Mouse (Mus musculus): ENCODE measurements around the gene Cyp39a1. TPM values are rescaled to one million over a fixed set of nuclear protein-coding genes. Genes with fewer than 3 reads are reported as not detected.
A peak's percentile ranks its signal among the peaks of the same experiment; 100 is the strongest.

Cyp39a1 gene
- polyA plus RNA-seq, 1 experiment, result 0.62 TPM

DNA sequence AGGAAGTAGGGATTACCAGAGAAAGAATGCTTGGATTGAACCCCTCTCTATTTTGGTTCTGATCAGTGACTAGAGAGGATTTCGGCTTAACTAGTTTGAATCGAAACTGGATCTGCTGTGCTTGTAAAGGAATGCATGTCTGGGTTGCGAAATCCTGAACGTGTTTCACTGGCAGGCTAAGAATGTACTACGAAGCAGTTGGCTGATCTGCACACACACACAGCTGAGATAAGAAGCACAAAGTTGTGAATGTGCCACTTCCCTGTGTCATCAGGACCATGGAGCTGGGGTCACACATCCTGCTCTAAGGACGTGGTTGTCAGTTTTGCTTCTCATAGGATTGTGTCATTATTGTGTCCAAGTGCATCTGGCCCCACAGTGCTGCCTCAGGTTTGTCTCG is 22.9 kb upstream of the Cyp39a1 start:
- Histone ChIP-seq H3K4me3 (ENCODE audit: insufficient read depth, poor library complexity, severe bottlenecking) (no peak overlapping the region), H3K79me3 (ENCODE audit: low read depth) (no peaks in the 10 kb centered on the region), H3ac (ENCODE audit: control insufficient read depth, insufficient read length, low read depth) (no peak overlapping the region), H3K36me3 (ENCODE audit: control insufficient read depth, insufficient read depth) (peaks cover 13% of the 10 kb centered on the region), H3K27me3 (ENCODE audit: control insufficient read depth, insufficient read depth, insufficient read length) (no peaks in the 10 kb centered on the region), H3K79me2 (ENCODE audit: control insufficient read depth, insufficient read depth) (no peaks in the 10 kb centered on the region)
- TF ChIP-seq CEBPB (IDR thresholded peaks at IDR 0.05; ENCODE audit: low read depth), result peak; percentile 65
- TF ChIP-seq MAX (IDR thresholded peaks at IDR 0.05), result no peak
- TF ChIP-seq USF1 (IDR thresholded peaks at IDR 0.05; ENCODE audit: low read depth), result no peak

DNA sequence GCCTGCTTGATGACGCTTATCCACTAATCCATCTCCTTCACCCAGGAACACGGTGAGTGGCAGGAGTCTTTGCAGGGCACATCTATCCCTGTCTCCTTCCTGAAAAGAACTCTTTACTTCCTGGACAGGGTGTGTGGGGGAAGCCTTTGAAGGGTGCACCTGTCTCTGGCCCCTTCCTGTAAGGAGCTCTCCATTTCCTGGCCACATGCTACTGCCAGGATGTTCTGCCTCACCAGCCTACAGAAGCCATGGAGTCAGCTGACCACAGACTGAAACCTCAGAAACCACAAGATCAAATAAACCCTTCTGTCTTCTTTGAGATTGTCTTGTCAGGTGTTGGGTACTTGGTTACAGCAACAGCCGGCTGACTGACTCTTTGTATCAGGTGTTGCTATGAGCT is 22.1 kb upstream of the Cyp39a1 start:
- H3K4me3 ChIP-seq (ENCODE audit: insufficient read depth, poor library complexity, severe bottlenecking), result no peak overlapping the region
- H3K79me3 ChIP-seq (ENCODE audit: low read depth), result no peaks in the 10 kb centered on the region
- no peak overlapping the region for H3ac ChIP-seq (ENCODE audit: control insufficient read depth, insufficient read length, low read depth)
- H3K36me3 ChIP-seq (ENCODE audit: control insufficient read depth, insufficient read depth), result peaks cover 13% of the 10 kb centered on the region
- TF ChIP-seq MYOG (IDR thresholded peaks at IDR 0.05; ENCODE audit: control insufficient read depth, extremely low read depth, insufficient read length) (no peak), FOSL1 (IDR thresholded peaks at IDR 0.05; ENCODE audit: insufficient read depth, low read length, poor library complexity, severe bottlenecking) (no peak), CTCF (IDR thresholded peaks at IDR 0.05; ENCODE audit: control insufficient read depth, insufficient read depth, insufficient read length) (no peak), USF1 (IDR thresholded peaks at IDR 0.05; ENCODE audit: low read depth) (no peak), CEBPB (IDR thresholded peaks at IDR 0.05; ENCODE audit: low read depth) (no peak), MAX (IDR thresholded peaks at IDR 0.05) (no peak), MYOD1 (IDR thresholded peaks at IDR 0.05; ENCODE audit: control insufficient read depth, insufficient read length, low read depth) (no peak)
- no peaks in the 10 kb centered on the region for H3K79me2 ChIP-seq (ENCODE audit: control insufficient read depth, insufficient read depth)
- H3K27me3 ChIP-seq (ENCODE audit: control insufficient read depth, insufficient read depth, insufficient read length), result no peaks in the 10 kb centered on the region

DNA sequence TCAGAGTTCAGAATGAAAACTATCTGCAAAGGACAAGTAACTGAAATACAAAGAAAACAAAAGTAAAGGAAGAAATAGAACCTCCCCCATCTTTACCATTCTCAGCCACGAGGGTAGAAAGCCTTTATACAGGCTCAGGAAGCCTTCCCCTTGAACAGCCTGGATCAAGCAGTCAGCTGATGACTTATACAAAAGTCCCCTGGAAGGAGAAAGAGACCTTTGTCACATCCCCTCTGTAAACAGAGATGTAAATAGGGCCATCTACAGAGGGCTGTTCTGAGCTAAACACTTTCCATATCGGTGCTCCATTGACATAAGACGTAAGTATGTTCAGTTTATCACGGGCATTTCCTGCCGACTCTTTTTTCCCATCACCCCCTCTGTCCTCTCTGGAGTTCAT is 20.3 kb upstream of the Cyp39a1 start:
- no peak for TF ChIP-seq MYOG (IDR thresholded peaks at IDR 0.05; ENCODE audit: control insufficient read depth, extremely low read depth, insufficient read length)
- TF ChIP-seq MYOD1 (IDR thresholded peaks at IDR 0.05; ENCODE audit: control insufficient read depth, insufficient read length, low read depth), result no peak
- no peak for TF ChIP-seq FOSL1 (IDR thresholded peaks at IDR 0.05; ENCODE audit: insufficient read depth, low read length, poor library complexity, severe bottlenecking)
- TF ChIP-seq CEBPB (IDR thresholded peaks at IDR 0.05; ENCODE audit: low read depth), result no peak
- TF ChIP-seq CTCF (IDR thresholded peaks at IDR 0.05; ENCODE audit: control insufficient read depth, insufficient read depth, insufficient read length), result no peak
- TF ChIP-seq MAX (IDR thresholded peaks at IDR 0.05), result no peak
- TF ChIP-seq USF1 (IDR thresholded peaks at IDR 0.05; ENCODE audit: low read depth), result no peak
- Histone ChIP-seq H3K79me3 (ENCODE audit: low read depth) (no peaks in the 10 kb centered on the region), H3ac (ENCODE audit: control insufficient read depth, insufficient read length, low read depth) (no peak overlapping the region), H3K36me3 (ENCODE audit: control insufficient read depth, insufficient read depth) (peaks cover 13% of the 10 kb centered on the region), H3K27me3 (ENCODE audit: control insufficient read depth, insufficient read depth, insufficient read length) (no peaks in the 10 kb centered on the region), H3K4me3 (ENCODE audit: insufficient read depth, poor library complexity, severe bottlenecking) (no peak overlapping the region), H3K79me2 (ENCODE audit: control insufficient read depth, insufficient read depth) (no peaks in the 10 kb centered on the region)

DNA sequence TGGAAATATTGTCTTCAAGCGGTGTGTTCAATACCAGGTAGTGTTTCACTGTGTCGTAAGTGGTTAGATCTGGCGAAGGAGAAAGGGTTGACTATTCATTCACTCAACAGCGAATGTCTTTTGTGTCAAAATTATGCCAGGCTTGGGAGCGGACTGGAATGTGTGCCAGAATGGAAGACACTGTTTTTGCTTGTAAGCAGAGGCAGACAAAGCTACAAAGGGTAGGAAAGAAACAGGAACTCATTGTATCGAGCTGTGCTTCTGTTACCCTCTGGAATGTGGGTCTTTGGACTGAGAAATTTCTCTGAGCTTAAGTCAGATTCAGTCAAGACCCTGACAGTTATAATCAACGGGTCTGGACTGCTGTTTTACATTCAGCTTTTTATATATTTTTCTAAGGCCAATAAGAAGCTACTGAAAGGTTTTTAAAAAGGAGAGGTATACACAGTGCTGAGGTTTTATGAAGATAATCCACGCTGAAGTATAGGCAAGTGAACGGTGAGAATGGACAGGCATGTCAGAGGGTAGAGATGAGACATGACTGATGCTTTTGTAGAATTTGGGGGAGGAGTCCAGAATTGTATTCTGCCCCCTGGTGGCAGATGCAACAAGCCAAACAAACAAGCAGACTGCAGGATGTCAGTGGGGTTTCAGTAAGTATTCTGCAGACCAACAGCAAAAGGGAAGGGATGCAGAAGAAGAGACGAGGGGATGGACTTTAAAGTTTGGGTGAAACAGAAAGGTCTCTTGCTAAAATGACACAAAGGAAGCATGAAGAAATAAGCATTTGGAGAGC is 17.4 kb upstream of the Cyp39a1 start:
- H3K79me3 ChIP-seq (ENCODE audit: low read depth), result no peaks in the 10 kb centered on the region
- H3K79me2 ChIP-seq (ENCODE audit: control insufficient read depth, insufficient read depth), result no peaks in the 10 kb centered on the region
- no peaks in the 10 kb centered on the region for H3K27me3 ChIP-seq (ENCODE audit: control insufficient read depth, insufficient read depth, insufficient read length)
- H3ac ChIP-seq (ENCODE audit: control insufficient read depth, insufficient read length, low read depth), result no peak overlapping the region
- TF ChIP-seq MYOD1 (IDR thresholded peaks at IDR 0.05; ENCODE audit: control insufficient read depth, insufficient read length, low read depth) (no peak), CTCF (IDR thresholded peaks at IDR 0.05; ENCODE audit: control insufficient read depth, insufficient read depth, insufficient read length) (no peak), MYOG (IDR thresholded peaks at IDR 0.05; ENCODE audit: control insufficient read depth, extremely low read depth, insufficient read length) (no peak), MAX (IDR thresholded peaks at IDR 0.05) (no peak), CEBPB (IDR thresholded peaks at IDR 0.05; ENCODE audit: low read depth) (no peak)
- H3K36me3 ChIP-seq (ENCODE audit: control insufficient read depth, insufficient read depth), result peaks cover 12% of the 10 kb centered on the region
- no peak overlapping the region for H3K4me3 ChIP-seq (ENCODE audit: insufficient read depth, poor library complexity, severe bottlenecking)

DNA sequence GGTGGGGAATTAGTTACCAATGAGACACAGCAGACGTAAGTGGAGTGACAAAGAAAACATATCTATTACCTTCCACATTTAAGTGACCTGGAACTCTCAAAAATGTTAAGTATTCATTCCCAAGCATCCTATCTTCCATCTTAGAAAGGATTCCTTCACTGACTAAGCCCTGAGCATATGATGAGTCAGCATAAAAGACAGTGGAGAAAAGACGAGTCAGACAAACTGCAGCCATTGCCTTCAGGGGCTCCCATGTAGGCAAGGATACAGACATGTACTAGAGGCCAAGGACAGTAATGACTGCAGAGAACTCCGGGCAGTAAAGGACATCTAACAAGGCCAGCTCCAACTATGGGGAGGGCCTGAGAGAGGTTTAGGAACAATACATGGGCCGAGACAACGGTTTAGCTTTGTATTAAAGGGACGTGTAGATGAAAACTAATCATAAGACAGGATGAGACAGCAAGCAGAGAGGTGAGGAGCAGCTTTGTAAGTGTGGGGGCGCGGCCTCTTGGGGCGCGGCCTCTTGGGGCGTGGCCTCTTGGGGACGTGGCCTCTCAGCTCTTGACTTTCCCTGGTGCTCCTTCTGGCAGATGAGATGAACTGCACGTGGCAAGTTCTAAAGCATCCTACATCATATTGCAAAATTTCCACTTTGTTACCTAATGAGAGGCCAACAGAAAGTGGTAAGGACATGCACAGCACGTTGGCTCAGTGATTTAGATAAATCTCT is 15.7 kb upstream of the Cyp39a1 start:
- Histone ChIP-seq H3K4me3 (ENCODE audit: insufficient read depth, poor library complexity, severe bottlenecking) (no peak overlapping the region), H3K27me3 (ENCODE audit: control insufficient read depth, insufficient read depth, insufficient read length) (no peaks in the 10 kb centered on the region), H3K36me3 (ENCODE audit: control insufficient read depth, insufficient read depth) (peaks cover 7% of the 10 kb centered on the region), H3ac (ENCODE audit: control insufficient read depth, insufficient read length, low read depth) (no peak overlapping the region), H3K79me2 (ENCODE audit: control insufficient read depth, insufficient read depth) (no peaks in the 10 kb centered on the region), H3K79me3 (ENCODE audit: low read depth) (no peaks in the 10 kb centered on the region)
- TF ChIP-seq USF1 (IDR thresholded peaks at IDR 0.05; ENCODE audit: low read depth) (no peak), CEBPB (IDR thresholded peaks at IDR 0.05; ENCODE audit: low read depth) (no peak), MAX (IDR thresholded peaks at IDR 0.05) (no peak), FOSL1 (IDR thresholded peaks at IDR 0.05; ENCODE audit: insufficient read depth, low read length, poor library complexity, severe bottlenecking) (peak; percentile 26)

Data from C2C12 (cell line).